Mouse (Mus musculus) spleen, embryonic (tissue): ENCODE measurements around the gene Mmgt2.

Experiments
- CTCF ChIA-PET: fragments of 350-600 bp; sonication (Branson Sonifier 250); formaldehyde crosslinking; loops from one replicate; lab custom pipeline; 2022; lab: Charles Lee

The Mmgt2 gene

GRCm38 (mm10) chr11:62615456-62615855, 33.0 kb upstream of the Mmgt2 start:
- CTCF ChIA-PET, result interaction anchor here (1.0 kb wide), 1 partner anchor 60 kb away, joined by 3 read pairs; no protein-coding TSS in a partner anchor

DNA sequence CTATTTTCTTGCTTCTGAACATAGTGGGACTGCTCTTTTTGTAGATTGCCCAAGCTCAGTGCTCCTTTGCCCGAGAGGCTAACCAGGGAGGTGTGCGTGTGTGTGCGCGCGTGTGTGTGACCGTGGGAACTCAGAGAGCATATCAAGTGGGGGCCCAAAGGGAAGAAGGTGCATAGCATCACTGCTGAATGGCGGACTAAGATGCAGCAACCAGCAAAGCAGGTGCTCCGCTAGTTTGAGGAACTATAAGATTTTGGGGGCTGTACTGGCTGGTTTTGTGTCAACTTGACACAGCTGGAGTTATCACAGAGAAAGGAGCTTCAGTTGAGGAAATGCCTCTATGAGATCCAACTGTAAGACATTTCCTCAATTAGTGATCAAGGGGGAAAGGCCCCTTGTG, 27.4 kb upstream of the Mmgt2 start:
- CTCF ChIA-PET, result no interaction called here

DNA sequence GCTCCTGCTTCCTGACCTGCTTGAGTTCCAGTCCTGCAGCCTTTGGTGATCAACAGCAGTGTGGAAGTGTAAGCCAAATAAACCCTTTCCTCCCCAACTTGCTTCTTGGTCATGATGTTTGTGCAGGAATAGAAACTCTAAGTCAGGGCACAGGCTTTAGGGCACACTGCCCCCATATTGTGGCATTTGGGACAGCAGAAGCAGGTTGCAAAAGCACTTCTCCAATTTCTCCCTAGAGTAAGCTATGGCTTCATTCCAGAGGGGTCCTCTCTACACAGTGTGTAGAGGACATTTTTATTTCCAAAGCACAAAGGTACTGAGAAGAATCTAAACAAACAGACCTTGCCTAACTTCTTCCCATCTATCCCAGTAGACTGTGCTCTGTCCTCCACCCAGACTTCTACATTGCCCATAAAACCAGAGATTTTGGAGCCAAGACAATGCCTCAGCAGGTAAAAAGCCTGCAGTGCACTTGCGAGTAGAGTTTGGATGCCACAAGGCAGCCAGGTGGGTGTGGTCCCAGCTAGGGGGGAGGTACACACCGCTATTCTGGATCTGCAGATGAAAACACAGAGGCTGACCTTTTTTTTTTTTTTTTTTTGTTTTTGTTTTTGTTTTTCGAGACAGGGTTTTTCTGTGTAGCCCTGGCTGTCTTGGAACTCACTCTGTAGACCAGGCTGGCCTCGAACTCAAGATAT, 26.7 kb upstream of the Mmgt2 start:
- CTCF ChIA-PET, result no interaction called here

DNA sequence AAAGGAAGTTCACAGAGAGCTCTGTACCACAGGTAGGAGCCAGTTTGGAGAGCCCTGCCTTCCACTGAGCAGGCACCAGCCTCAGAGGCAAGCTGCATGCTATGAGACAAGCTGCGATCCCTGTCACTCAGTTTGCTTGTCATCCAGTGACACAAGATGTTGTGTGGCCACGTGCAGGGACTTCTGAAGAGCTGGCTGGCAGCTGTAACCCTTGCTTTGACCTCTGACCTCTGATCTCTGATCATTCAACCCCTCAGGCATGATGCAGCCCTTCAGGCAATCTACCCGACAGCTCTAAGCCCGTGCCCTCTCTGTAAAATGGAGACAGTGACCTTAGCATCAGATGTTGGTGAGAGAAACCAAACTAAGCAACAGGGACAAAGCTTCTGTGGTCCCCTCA, 25.6 kb upstream of the Mmgt2 start:
- CTCF ChIA-PET, result no interaction called here

DNA sequence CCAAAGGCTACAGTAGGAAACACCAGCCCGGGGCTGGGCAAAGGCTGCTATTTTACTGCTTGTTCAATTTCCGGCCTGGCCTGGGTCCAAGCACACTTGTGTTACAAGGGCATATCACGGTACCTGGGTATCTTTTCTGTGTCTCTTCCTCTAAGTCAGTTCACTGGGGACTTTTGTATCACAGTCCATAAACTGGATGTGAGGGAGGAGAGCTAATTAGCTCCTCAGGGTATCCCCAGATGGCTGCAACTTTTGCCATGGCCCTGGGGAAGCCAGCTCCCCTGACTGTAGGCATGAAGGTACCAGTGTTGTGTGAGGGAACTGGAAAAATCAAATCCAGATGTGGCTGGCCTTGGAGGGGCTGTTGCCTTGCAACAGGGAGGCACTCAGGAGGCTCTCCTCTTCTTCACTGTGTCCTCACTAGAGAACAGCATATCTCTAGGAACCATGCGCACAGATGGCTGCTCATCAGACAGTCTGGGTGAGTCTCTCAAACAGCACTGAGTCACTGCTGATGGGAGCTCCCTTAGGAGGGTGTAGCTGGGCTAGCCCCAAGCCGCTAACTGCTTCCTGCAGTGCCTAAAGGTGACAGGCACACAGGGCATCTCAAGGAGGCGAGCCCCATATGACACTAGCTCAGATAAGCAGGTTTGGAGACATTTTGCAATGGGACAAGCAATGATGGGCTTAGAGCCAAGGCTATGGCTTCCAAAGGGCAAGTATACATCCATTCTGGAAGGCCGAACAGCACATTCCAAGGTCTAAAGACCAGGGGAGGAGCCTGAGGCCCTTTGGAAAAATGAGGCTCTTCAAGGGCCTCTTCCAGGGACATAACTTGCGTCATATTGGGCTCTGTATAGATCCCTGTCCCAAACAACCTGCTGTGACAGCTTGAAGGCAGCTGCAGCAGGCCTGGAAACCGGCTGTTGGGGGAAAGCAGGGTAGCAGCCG, 23.8 kb upstream of the Mmgt2 start:
- CTCF ChIA-PET, result no interaction called here

DNA sequence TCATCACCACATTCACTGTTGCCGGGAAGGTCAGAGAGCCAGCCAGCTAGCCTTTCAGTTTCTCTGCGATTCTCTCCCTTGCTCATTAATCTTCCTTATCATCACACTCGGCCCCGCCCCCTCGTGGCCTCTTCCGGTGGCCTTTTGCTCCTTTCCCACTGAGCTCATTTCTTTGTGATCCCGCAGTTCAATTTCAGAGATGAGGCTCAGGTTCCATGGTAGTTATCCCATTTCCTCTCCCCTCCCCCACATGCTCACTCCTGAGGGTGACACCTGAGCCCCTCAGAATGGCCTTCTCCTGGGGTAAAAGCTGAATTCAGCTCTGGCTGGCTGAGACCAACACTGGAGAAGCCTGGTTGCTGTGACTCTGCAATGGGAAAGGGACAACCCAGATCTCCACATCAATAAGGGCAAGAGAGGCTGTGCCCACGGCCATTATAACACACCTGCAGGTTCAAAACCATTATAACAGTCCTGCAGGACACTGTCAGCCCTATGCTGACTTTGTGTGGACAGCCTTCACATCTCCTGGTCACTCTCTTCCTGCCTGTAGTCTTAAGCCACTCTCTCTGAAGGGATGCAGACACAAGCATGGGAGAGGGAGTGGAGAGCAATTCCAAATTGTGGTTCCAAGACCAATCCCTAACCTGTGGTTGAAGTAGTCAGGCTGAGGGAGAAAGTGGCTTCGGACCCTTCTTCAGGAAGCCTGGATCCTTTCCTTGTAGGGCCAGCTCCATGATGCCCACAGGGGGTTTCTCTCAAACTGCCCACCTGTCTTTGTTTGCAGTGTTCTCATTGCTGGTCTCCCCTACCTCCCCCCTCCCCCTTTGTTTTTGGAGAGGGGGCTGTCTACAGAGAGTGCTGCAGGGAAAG, 18.9 kb upstream of the Mmgt2 start:
- CTCF ChIA-PET, result no interaction called here

DNA sequence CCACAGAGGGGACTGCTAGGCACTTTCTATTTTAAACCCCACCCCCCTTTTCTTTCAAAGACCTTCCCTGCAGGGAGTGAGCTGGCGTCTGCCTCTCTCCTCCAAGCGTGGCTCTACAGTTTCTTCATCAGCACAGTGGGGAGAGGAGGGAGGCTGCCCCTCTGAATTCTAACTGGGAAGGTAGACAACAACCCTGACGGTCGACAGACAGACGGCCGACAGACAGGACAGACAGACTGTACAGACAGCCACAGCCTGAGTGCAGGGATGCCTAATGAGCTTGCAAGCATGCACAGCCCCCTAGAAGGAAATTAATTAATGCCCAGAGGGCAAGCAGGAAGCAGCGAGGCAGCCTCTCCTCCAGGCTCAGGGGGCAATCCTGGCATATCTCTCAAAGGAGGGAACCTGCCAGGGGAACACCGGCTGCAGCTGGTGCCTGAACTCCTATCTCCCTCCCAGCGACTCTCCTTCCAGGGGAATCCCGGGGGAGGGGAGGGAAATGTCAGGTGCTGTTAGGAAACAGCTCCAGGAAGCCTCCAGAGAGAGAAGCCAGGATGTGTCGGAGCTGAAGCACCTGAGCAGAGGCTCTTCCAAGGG, 18.1 kb upstream of the Mmgt2 start:
- CTCF ChIA-PET, result no interaction called here

GRCm38 (mm10) chr11:62631138-62631537, 17.3 kb upstream of the Mmgt2 start:
- CTCF ChIA-PET, result no interaction called here

- CTCF ChIA-PET, result no interaction called here
Measured at GRCm38 (mm10) chr11:62635406-62635805, 13.1 kb upstream of the Mmgt2 start.

GRCm38 (mm10) chr11:62636105-62636839, 12.2 kb upstream of the Mmgt2 start:
- CTCF ChIA-PET, result no interaction called here

GRCm38 (mm10) chr11:62636840-62637221, 11.6 kb upstream of the Mmgt2 start:
- CTCF ChIA-PET, result interaction anchor here (0.5 kb wide), 1 partner anchor 83 kb away, joined by 3 read pairs; no protein-coding TSS in a partner anchor

- CTCF ChIA-PET, result interaction anchor here (0.5 kb wide), 1 partner anchor 84 kb away, joined by 3 read pairs; no protein-coding TSS in a partner anchor
Measured at GRCm38 (mm10) chr11:62637401-62637800, 11.1 kb upstream of the Mmgt2 start.

- CTCF ChIA-PET, result no interaction called here
Measured at GRCm38 (mm10) chr11:62637806-62638205, 10.7 kb upstream of the Mmgt2 start.

GRCm38 (mm10) chr11:62638402-62638801, 10.1 kb upstream of the Mmgt2 start:
- CTCF ChIA-PET, result no interaction called here

- CTCF ChIA-PET, result interaction anchor here (0.9 kb wide), 1 partner anchor 24 kb away, joined by 4 read pairs; no protein-coding TSS in a partner anchor
Measured at GRCm38 (mm10) chr11:62640378-62640777, 8.1 kb upstream of the Mmgt2 start.

- CTCF ChIA-PET, result interaction anchor here (0.7 to 1.4 kb wide), 2 partner anchors 23 to 33 kb away, joined by 3 read pairs; no protein-coding TSS in a partner anchor
Measured at GRCm38 (mm10) chr11:62642023-62642844, 6.2 kb upstream of the Mmgt2 start.

DNA sequence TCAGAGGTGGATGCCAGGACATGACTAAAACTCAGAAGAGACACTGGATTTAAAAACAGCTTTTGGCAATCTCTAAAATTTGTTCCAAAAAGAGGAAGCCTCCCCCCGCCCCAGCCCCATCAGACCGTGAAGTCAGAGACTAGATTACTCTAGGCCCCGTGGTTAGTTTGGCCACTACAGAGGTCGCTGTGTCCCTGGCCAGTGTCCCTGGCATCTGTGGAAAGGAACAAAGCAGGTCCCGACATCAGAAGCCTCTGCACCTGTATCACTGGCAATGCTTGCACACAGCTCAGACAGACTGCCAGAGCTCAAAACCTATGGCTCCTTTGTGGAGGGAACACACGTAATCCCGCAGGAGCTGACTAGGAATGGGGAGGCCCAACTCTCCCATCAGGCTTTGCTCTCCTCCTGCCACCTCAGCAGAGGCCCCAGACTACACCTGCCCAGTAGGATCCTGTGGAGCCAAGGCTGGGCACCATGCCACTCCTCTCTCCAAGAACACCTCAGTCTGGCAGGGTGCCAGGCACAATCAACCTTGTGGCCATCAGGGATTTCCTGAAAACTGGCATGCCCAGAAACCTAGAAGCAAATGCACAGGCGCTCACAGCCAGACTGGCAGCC, 5.3 kb upstream of the Mmgt2 start:
- CTCF ChIA-PET, result interaction anchor here (1.4 kb wide), 1 partner anchor 23 kb away, joined by 3 read pairs; no protein-coding TSS in a partner anchor

GRCm38 (mm10) chr11:62643681-62644363, 4.6 kb upstream of the Mmgt2 start:
- CTCF ChIA-PET, result no interaction called here
